Mouse (Mus musculus): ENCODE data around the gene Rrn3.
"Not testable (repeated sequence)": the region's sequence is repeated elsewhere in the genome, so short reads cannot be mapped to it uniquely, and the experiment has no call there.

Rrn3 gene

DNA sequence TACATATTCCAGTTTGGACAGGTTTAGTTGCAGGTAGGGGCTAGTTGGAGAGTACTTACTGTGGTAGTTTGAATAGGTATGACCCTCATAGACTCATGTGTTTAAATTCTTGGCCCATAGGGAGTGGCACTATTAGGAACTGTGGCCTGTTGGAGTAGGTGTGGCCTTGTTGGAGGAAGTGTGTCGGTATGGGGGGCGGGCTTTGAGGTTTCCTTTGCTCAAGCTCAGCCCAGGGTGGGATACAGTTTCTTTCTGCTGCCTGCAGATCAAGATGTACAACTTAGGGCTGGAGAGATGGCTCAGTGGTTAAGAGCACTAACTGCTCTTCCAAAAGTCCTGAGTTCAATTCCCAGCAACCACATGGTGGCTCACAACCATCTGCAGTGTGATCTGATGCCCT lies 12.9 kb downstream of the Rrn3 start:
- DNase-seq: not testable (repeated sequence)

DNA sequence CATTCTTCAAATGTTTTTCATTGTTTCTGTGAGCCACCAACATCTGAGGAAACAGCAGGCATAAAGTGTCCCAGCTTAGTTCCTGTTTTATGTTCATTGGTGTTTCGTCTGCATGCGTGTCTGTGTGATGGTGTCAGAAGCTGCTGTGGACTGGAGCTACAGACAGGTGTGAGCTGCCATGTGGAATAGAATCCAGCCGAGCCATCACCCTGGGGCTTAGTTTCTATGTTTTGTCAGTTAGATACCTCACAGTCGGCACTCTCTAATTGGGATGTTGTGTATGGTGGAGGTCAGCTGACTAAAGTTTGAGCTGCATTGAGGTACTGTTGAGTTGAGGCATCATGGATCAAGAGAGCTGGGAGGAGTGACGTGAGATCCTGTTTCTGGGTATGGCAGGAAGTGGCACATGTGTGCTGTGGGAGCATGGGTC lies 16.3 kb downstream of the Rrn3 start:
- no peak for DNase-seq

DNA sequence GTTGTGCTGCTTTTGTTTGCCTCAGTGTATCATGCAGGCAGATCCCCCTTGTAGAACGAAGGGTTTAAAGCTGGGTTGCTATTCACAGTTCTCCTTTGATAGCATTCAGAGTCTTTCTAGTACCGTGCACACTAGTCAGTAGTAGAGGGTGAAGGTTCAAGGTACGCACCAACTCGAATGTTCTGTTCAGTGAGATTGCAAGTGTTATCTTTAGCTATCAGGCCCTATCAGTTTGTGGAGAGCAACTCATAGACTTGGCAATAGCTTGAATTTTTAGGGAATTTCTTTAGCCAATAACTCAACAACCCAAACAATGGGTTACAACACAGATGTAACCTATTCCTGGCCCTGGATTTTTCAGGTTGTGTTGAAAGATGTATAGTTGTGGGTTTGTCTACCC lies 20.7 kb downstream of the Rrn3 start:
- no peak for DNase-seq

GRCm38 (mm10) chr16:13804666-13805065 lies 24.2 kb downstream of the Rrn3 start:
- peak in 1 of 2 experiments; percentile 26 for DNase-seq

DNA sequence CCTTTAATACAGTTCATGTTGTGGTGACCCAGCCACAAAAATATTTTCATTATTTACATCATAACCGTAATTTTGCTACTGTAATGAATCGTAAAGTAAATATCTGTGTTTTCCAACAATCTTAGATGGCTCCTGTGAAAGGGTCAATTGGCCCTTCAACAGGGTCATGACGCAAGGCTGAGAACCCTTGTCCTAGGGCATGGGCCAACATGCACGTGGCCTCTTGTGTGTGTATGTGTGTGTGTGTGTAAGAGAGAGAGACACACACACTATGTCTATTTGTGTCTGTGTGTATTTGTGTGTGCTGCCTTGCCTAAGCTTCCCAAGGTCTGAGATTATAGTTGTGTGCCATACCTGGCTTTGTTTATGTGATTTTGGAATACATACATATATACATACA lies 27.1 kb downstream of the Rrn3 start:
- no peak for DNase-seq

GRCm38 (mm10) chr16:13808410-13808809 lies 27.9 kb downstream of the Rrn3 start:
- DNase-seq: no peak

GRCm38 (mm10) chr16:13812152-13812551 lies 31.6 kb downstream of the Rrn3 start:
- DNase-seq: no peak

DNA sequence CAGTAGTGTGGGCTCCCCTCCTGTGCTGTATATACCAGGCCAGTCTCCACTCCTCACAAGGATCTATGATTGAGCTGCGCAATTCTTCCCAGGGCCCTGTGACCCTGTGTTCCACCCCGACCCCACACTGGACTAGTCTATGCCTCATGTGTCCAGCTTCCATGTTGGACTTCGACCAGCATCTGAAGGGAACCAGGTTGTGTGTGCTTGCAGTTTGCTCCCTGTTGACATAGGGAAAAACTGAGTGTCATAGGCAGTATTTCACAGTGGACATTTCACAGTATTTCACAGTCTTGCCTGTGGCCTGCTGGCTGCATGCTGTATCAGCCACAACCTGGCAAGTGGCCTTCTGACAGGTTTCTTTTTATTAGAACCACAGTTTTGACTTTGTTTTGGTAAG lies 32.7 kb downstream of the Rrn3 start:
- DNase-seq: no peak

DNA sequence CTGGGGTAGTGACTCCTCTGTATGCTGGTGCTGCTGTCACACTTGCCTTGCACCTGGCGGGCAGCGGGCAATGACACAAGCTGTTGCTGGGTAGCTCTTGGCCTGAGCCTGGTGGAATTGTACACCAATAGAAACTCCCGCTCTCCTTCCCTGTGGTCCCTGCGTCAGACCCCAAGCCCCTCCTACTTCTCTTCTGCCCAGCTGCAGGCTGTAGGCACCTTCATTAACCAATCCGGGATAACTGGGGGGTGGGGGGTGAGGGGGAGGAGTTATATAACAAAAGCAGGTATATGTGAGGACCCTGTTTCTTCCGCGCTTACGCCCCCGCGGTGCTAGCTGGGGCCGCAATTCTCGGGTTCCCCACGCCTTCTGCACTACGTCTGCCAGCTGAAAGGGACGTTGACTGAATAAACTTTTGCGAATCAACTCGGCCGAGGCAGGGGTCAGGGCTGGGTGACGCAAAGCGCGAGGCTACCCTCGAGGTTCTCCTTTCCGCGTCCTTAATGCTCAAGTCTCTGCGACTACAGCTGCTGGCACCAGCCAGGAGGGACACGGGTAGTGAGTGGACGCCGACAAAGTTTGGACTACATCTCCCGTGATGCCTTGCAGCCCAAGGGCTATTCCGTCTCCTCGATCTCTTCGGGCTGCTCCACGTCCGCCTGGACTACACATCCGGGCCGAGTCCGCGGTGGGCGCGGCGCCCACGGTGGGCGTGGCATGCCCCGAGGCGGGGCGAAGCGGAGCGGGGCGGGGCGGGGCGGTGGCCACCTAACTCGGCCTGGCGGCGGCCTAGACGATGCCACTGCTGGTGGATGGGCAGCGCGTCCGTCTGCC lies 38.3 kb downstream of the Rrn3 start, which contains the start of gene Ntan1:
Ntan1 (plus strand) TSS at position 286 of the 834 bp plus-strand sequence.
- DNase-seq: peak; percentile 98 to 99

DNA sequence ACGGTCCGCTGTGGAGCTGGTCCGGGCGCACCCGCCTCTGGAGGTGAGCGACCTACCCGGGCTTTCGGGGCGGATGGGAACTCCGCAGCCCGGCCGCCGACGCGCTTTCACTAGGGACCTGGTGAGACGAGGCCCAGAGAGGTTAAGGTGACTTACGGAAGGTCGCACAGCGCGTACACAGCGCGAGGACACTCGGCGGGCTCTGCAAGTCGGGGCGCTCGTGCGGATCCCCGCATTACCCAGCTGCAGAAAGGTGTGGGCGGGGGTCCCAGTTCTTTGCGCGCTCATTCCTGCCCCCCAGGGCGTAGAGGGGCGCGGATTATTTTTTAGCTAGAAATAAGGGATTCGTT lies 38.9 kb downstream of the Rrn3 start:
- no peak for DNase-seq

GRCm38 (mm10) chr16:13819806-13820500 lies 39.4 kb downstream of the Rrn3 start:
- no peak for DNase-seq

DNA sequence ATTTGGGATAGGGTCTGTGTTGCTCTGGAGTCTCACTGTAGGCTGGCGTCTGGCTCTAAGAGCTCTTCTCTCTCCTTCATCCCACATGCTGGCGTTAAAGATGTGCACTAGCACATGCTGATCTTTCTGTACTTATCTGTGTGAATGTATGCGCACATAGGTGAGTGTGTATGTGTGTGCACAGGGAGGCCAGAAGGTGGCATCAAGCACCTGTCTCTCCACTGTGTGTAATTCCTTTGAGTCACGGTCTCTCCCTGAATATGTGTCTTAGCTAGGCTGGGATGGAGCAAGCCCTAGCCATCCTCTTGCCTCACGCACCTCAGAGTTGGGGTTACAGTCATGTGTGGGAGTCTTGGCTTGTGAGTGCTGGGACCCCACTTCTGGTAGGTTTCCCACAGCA lies 40.3 kb downstream of the Rrn3 start:
- DNase-seq: no peak

DNA sequence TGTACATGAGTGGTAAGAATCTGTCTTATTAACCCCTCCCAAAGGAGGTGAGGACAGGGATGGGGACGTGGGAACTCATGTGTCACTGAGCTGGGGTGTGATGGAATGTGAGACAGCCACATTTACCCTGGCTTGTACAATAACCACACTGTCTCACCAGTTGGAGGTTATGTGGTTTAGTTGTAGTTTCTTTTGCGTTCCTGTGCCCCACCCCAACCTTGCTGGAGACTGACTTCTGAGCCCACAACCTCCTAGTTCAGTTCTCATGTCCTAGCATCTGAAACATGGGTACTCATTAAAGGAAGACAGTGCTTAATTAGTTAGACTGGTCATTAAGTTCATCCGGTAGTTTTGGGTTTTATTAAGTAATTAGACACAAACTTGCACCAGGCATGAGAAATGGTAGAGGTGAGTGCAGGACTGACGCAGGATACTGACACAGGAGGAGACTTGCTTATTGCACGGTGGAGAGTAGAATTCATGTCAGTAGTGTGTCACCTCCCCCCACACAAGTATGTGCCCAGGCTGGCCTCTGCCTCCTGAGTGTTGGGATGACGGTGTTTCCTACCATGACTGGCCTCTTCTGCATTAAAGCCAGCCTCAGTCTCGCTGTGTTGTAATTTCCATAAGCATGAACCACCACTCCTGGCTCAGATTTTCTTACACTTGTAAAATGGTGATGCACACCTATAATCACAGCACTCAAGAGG lies 45.4 kb downstream of the Rrn3 start:
- DNase-seq: no peak

GRCm38 (mm10) chr16:13826511-13826910 lies 46.0 kb downstream of the Rrn3 start:
- no peak for DNase-seq

GRCm38 (mm10) chr16:13830444-13830843 lies 49.9 kb downstream of the Rrn3 start:
- no peak for DNase-seq

DNA sequence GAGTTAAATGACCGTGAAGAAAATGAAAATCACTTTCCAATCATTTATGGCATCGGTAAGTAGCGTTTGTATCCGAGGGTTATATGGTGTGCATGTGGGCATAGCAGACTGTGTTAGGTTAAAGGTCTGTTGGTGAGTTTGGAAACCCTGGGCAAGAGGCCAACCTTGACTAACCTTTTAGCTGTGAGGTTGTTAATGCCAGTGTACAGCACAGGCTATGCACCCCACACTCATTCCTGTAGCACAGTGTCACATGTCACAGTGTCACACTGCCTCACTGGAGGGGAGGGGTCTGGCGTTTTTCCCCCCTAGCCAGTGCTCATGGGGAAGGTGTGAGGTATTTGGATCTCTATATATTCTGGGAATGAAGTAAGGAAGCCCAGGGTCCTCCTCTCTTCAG lies 51.1 kb downstream of the Rrn3 start:
- no peak for DNase-seq

DNA sequence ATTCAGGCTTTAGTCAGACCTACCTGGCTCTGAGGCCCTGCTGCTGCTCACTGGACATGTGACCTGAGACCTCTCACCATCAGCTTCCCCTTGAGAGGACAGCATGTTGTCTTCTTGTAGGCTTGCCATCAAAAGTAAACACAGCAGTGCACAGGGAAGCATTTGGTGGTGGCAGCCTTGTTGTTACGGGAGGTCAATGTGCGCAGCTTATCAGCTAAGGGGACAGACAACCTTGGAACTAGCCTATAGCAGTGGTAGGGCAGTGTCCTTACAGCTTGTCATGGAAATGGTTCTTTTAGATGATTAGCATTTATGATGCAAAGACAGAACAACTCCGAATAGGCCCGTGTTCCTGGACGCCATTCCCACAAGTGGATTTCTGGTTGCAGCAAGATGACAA lies 53.9 kb downstream of the Rrn3 start:
- no peak for DNase-seq

GRCm38 (mm10) chr16:13840056-13840455 lies 59.5 kb downstream of the Rrn3 start:
- no peak for DNase-seq

- DNase-seq: no peak
Measured at GRCm38 (mm10) chr16:13840956-13841355, 60.4 kb downstream of the Rrn3 start.

- no peak for DNase-seq
Measured at GRCm38 (mm10) chr16:13845031-13845430, 64.5 kb downstream of the Rrn3 start.

DNA sequence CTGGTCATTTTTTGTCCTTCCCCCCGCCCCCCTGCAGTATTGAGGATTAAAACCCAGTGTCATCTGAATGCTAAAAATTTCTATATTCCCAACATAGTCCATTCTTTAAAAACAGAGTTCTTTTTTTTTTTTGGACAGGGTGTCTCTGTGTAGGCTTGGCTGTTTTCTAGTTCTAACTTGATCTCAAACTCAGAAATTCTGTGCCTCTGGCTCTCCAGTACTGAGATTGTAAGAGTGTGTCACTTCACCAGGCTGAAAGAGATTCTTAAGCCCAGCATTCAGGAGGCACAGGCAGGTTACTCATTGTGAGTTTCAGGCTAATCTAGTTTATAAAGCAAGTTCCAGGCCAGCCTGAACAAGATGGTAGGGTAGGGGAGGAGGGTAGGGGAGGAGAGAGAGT lies 66.2 kb downstream of the Rrn3 start:
- no peak for DNase-seq

- no peak for DNase-seq
Measured at GRCm38 (mm10) chr16:13848310-13848709, 67.8 kb downstream of the Rrn3 start.

- DNase-seq: no peak
Measured at GRCm38 (mm10) chr16:13851446-13851845, 70.9 kb downstream of the Rrn3 start.

- no peak for DNase-seq
Measured at GRCm38 (mm10) chr16:13853886-13854285, 73.4 kb downstream of the Rrn3 start.

Data from cerebellum, postnatal 25 days (tissue).